Mouse (Mus musculus): ENCODE results near the gene Nebl.
"Not testable (repeated sequence)": the region's sequence is repeated elsewhere in the genome, so short reads cannot be mapped to it uniquely, and the experiment has no call there.

Gene Nebl

GRCm38 (mm10) chr2:17405899-17406531, 325.2 kb downstream of the Nebl start:
- DNase-seq (ENCODE audit: low spot score in 2 of 2) = no peak

- no peak for DNase-seq (ENCODE audit: low spot score in 2 of 2)
Observed at GRCm38 (mm10) chr2:17402511-17402910, 328.8 kb downstream of the Nebl start.

GRCm38 (mm10) chr2:17396235-17396634, 335.0 kb downstream of the Nebl start:
- no peak for DNase-seq (ENCODE audit: low spot score in 2 of 2)

- no peak for DNase-seq (ENCODE audit: low spot score in 2 of 2)
Observed at GRCm38 (mm10) chr2:17391389-17391788, 339.9 kb downstream of the Nebl start.

GRCm38 (mm10) chr2:17390513-17391200, 340.6 kb downstream of the Nebl start:
- no peak for DNase-seq (ENCODE audit: low spot score in 2 of 2)

GRCm38 (mm10) chr2:17389886-17390285, 341.4 kb downstream of the Nebl start:
- DNase-seq (ENCODE audit: low spot score in 2 of 2) = no peak

- no peak for DNase-seq (ENCODE audit: low spot score in 2 of 2)
Observed at GRCm38 (mm10) chr2:17389379-17389778, 341.9 kb downstream of the Nebl start.

- no peak for DNase-seq (ENCODE audit: low spot score in 2 of 2)
Observed at GRCm38 (mm10) chr2:17382227-17382626, 349.0 kb downstream of the Nebl start.

- no peak for DNase-seq (ENCODE audit: low spot score in 2 of 2)
Observed at GRCm38 (mm10) chr2:17375916-17376315, 355.3 kb downstream of the Nebl start.

- DNase-seq (ENCODE audit: low spot score in 2 of 2) = no peak
Observed at GRCm38 (mm10) chr2:17365671-17366070, 365.6 kb downstream of the Nebl start.

GRCm38 (mm10) chr2:17364971-17365548, 366.2 kb downstream of the Nebl start:
- no peak for DNase-seq (ENCODE audit: low spot score in 2 of 2)

GRCm38 (mm10) chr2:17363337-17364216, 367.7 kb downstream of the Nebl start:
- no peak for DNase-seq (ENCODE audit: low spot score in 2 of 2)

- DNase-seq (ENCODE audit: low spot score in 2 of 2) = no peak
Observed at GRCm38 (mm10) chr2:17362181-17362580, 369.1 kb downstream of the Nebl start.

- DNase-seq (ENCODE audit: low spot score in 2 of 2) = no peak
Observed at GRCm38 (mm10) chr2:17344643-17345042, 386.6 kb downstream of the Nebl start.

- DNase-seq (ENCODE audit: low spot score in 2 of 2) = peak in 1 of 2 experiments; percentile 45
Observed at GRCm38 (mm10) chr2:17335451-17335850, 395.8 kb downstream of the Nebl start.

GRCm38 (mm10) chr2:17326590-17326989, 404.7 kb downstream of the Nebl start:
- no peak for DNase-seq (ENCODE audit: low spot score in 2 of 2)

- peak in 1 of 2 experiments; percentile 2 for DNase-seq (ENCODE audit: low spot score in 2 of 2)
Observed at GRCm38 (mm10) chr2:17316850-17317249, 414.4 kb downstream of the Nebl start.

- DNase-seq (ENCODE audit: low spot score in 2 of 2) = no peak
Observed at GRCm38 (mm10) chr2:17301379-17301778, 429.9 kb downstream of the Nebl start.

GRCm38 (mm10) chr2:17297496-17297895, 433.8 kb downstream of the Nebl start:
- no peak for DNase-seq (ENCODE audit: low spot score in 2 of 2)

GRCm38 (mm10) chr2:17295257-17295656, 436.0 kb downstream of the Nebl start:
- not testable (repeated sequence) for DNase-seq (ENCODE audit: low spot score in 2 of 2)

Measured in urinary bladder, postnatal 36 days (tissue).